Mouse (Mus musculus): ENCODE results near the gene Cnih2.
"Not testable (repeated sequence)": the region's sequence is repeated elsewhere in the genome, so short reads cannot be mapped to it uniquely, and the experiment has no call there.

The Cnih2 gene

GRCm38 (mm10) chr19:5094243-5094632 lies 4.1 kb downstream of the Cnih2 start:
- DNase-seq (ENCODE audit: low read depth, low spot score): peak; percentile 89

DNA sequence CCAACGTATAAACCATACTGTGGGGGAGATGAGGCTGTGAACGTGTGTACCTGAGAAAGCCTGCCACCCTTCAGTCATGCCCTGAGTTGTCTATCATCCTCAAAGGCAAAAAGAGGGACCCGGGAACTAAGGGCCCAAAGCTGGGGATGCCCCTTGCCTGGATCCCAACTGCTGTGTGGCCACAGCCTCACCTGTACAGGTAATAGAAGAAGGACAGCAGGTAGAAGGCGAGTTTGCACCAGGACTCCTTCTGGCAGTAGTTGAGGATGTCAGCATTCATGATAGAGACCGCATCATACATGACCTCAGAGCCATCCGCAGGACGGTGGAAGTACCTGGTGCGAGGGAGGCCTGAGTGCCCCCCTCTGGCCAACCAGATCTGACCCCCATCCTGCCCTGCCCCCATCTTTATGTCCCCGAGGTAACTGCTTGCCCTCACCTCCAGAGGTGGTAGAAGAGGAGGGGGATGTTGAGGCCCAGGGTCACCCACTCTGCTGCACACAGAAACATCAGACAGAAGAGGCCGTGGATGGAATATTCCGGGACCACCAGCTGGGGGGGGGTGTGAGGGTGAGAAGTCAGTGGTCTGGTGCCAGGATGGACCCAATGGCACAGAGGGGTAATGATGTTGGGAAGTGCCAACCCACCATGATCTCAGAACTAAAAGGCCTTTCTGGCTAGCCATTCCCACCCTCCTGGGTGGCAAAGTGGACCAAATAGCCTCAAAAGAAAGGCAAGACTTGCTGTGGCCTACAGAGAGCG lies 4.7 kb downstream of the Cnih2 start:
- DNase-seq (ENCODE audit: low read depth, low spot score): no peak

DNA sequence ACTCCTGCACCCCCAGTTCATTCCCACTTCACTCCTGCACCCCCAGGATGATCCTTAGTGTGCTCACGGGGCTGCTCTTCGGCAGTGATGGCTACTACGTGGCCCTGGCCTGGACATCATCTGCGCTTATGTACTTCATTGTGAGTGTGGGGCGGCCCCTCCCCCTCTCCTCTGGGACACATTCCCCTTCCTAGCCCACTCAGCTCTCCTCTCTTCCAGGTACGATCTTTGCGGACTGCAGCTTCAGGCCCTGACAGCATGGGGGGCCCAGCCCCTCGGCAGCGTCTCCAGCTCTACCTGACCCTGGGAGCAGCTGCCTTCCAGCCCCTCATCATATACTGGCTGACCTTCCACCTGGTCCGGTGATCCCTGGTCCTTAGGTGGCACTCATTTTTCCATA lies 6.2 kb downstream of the Cnih2 start:
- DNase-seq (ENCODE audit: low read depth, low spot score): no peak

DNA sequence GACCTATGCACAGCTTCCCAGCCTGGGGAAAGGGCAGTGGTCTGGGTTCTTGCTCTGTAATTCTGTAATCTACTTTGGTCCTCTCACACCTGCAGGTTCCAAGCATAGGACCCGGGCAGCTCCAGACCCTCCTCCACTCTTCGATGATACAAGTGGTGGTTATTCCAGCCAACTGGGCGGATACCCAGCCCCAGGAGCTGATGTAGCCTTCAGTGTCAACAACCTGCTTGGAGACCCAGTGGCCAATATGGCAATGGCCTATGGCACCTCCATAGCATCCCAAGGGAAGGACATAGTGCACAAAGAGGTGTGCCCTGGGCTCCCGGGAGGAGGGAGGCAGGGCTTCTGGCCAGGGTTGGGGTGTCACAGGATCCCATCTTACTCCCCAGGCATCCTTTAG lies 9.0 kb downstream of the Cnih2 start:
- DNase-seq (ENCODE audit: low read depth, low spot score): no peak

DNA sequence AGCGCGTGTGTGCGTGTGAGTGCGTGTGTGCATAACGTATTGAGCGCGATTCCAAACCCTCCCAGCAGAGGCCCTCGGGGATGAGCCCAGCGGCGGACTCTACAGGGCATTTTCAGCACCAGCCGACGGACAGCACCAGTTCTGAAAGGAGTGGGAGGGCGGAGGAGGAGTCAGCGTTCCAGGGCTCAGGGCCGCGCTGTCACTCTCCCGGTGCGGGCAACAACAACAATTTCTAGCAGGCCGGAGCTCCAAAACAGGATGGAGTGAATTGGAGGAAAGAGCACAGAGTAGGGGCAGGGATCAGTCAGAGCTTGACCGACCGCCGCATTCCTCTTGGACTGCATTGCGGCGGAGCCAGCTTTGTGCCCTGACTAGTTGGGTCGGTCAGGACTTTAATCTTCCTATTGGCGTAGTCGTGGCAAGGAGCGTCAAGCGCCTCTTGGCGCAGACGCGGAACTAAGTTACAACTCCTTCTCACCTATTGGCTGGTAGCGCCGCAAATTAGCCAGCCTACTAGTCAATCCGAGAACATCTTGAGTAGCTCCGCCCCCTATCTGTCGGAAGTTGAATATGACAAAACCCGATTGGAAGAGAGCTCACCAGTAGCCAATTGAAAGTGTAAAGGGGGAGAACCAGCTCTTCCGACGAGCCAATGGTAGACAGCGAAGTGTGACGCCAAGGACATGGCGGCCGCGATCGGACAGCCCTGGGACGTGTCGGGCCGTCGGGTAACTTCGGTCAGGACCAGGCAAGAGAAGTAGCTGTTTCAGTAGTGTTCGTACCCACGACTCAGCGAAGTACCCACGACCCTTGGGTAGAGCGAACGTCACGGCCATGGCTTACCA lies 10.2 kb downstream of the Cnih2 start, which contains the start of gene Yif1a:
Gene Yif1a (plus strand): TSS at position 655 of the 845 bp plus-strand sequence.
- DNase-seq (ENCODE audit: low read depth, low spot score): peak; percentile 99

GRCm38 (mm10) chr19:5086533-5086932 lies 11.8 kb downstream of the Cnih2 start:
- DNase-seq (ENCODE audit: low read depth, low spot score): not testable (repeated sequence)

- DNase-seq (ENCODE audit: low read depth, low spot score): no peak
Measured at GRCm38 (mm10) chr19:5085145-5085863, 13.0 kb downstream of the Cnih2 start, which contains the start of gene Tmem151a. Tmem151a (minus strand) TSS chr19:5085531.

- no peak for DNase-seq (ENCODE audit: low read depth, low spot score)
Measured at GRCm38 (mm10) chr19:5084834-5085144, 13.5 kb downstream of the Cnih2 start.

DNA sequence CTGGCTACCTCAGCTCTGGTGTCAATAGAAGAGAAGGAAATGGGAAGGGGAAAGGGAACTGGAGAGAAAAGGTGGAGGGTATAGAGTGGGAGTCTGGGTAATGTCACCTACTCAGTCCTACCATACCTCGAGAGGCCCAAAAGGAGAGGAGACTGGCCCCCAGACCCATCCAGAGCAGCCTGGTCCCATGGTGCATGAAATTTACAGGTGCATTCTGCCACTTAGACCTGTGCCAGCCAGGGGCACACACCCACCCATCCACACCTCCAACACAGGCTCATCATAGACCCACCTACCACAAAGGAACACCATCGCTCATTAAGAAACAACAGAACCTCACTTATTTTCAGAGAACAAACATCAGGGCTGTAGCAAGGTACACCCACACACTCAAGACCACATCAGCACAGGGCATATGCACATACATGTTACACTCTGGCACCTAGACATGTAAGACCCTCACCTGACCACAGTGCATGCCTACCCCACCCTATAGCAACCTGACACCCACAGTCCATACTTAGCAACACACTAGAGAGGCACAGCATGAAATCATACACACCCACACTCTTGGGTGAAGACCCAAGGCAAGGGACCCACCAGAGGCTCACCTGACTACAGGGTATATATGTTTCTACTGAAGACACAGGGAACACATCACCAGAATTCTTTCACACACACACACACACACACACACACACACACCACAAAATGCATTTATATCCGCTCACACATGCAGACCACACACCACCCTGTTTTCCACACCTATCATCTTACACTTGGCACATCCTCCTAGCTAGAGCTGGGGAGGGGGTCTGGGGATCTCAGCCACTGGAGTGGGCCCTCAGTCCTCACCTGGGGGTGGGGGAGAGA lies 14.1 kb downstream of the Cnih2 start:
- no peak for DNase-seq (ENCODE audit: low read depth, low spot score)

DNA sequence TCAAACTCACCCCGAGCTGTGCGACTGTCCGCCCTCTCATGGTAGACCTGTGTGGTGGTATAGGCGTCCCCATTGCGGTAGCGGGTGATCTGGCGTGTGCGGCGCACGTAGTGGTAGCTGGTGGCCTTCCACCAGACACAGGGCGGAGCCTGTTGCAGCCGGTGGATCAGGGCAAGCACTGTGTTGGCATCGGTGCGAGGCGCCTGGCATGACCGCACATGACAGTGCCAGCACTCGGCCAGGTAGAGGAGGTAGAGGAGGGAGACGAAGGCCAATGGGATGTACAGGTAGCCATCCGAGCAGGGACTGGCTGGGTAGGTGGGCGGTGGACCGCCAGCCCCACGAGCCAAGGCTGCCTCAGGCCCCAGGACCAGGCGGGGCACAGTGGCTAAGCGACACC lies 15.7 kb downstream of the Cnih2 start:
- no peak for DNase-seq (ENCODE audit: low read depth, low spot score)

- DNase-seq (ENCODE audit: low read depth, low spot score): no peak
Measured at GRCm38 (mm10) chr19:5082005-5082404, 16.3 kb downstream of the Cnih2 start.

GRCm38 (mm10) chr19:5079279-5079678 lies 19.0 kb downstream of the Cnih2 start:
- no peak for DNase-seq (ENCODE audit: low read depth, low spot score)

DNA sequence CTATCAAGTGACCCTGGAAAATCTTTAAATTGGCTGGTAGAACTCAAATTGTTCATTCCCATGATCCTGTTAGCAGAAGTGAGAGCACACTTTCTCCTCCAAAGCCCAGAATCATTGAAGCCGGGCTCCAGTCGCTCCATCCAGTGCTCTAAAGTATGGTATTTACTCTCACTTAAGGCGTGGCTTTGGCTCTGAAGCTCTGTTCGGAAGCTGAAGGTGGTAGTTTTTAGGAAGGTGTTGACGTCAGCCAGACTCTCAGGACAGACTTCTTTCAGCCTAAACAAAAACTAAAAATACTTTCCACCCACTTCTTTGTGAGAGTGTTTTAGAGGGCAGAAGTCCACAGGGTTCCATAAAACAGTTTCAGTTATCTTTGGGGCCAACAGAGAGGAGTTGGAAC lies 24.8 kb downstream of the Cnih2 start:
- DNase-seq (ENCODE audit: low read depth, low spot score): no peak

DNA sequence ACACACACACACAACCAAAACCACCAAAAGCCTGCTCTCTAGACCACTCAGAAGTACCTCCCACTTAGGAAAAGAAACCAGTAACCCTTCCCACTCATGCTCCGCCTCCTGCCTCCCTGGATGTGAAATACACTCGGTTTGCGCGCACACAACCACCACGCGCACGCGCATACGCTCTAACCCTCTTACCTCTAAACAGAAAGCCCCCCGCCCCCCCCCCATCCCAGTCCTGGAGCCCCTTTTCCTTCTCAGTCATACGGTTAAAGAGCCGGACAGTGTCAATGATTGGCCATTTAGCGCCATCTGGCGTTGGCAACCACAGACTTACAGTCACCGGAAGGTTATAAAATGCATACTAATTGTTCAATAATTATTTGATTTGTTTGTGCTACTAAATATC lies 25.3 kb downstream of the Cnih2 start:
- DNase-seq (ENCODE audit: low read depth, low spot score): no peak

DNA sequence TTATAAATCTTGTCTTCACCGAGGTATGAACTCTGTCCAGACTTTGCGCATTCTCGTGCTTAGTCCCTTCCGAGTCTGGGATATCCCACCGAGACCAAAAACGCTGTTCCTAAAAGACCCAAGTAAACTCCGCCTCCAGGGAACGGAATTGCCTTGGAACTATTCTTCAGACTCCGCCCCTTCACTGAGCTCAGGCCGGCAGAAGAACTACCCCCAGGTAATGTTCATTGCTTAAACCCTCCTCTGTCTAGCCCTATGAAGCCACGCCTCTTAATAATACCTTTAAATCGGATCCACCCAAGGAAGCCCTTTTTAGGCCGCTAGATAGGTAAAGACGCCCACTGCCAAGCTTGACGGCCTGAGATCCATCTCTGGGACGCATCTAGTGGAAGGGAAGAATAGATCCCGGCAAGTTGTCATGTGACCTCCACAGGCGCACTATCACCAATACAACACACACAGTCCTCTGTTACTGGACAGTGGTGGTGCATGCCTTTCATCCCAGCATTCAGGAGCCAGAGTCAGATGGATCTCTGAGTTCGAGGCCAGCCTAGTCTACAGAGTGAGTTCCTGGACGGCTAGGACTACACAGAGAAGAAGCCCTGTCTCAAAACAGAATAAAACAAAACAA lies 25.8 kb downstream of the Cnih2 start:
- no peak for DNase-seq (ENCODE audit: low read depth, low spot score)

- DNase-seq (ENCODE audit: low read depth, low spot score): no peak
Measured at GRCm38 (mm10) chr19:5071545-5072369, 26.6 kb downstream of the Cnih2 start.

GRCm38 (mm10) chr19:5071077-5071476 lies 27.2 kb downstream of the Cnih2 start:
- no peak for DNase-seq (ENCODE audit: low read depth, low spot score)

- no peak for DNase-seq (ENCODE audit: low read depth, low spot score)
Measured at GRCm38 (mm10) chr19:5069978-5070377, 28.3 kb downstream of the Cnih2 start.

DNA sequence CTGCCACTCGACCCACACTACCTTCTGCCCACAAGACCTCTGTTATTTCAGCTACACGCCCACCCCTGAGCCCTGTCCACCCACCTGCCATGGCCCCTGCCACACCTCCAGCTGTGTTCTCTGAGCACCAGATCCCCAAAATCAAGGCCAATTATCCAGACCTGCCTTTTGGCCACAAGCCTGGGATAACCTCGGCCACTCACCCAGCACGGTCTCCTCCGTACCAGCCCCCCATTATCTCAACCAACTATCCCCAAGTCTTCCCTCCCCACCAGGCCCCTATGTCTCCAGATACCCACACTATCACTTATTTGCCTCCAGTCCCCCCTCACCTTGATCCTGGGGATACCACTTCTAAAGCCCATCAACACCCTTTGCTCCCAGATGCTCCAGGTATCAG lies 28.8 kb downstream of the Cnih2 start:
- no peak for DNase-seq (ENCODE audit: low read depth, low spot score)

All from retina, postnatal 7 days (tissue).